Comparison of ENCODE assay signal across 24 mouse cellular contexts in the genomic region with DNA sequence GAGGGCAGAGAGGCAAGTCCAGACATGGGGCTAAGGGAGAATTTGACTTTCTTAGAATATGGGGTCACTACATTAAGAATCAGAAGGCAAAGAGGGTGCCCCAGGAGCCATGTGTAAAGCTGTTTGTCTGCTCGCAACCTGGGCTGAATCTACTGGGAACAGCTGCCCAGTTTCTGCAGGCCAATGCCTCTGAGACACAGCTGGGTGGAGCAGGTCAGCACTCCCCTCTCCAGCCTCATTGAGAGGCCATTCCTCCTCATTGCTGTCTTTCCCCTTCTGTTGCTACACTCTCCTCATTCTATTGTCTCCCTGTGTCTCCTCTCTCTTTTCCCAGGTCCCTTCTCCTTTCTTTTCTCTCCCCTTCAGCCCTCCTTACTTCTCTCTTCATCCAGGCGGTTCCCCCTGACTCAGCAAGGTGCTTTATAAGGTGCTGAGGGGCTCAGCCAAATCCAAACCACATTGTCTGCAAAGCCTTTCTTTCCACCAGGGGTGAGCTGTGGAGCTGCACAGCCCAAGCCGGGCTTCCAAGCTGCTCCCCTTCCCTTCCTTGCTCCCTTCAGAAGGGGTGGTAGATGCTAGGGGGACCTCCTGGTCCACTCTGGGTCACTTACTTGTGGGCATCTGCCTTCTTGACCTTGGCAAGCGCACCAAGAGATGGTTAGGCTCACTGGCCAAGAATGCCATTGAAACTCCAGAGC. TPM values are rescaled to one million over a fixed set of nuclear protein-coding genes. Genes with fewer than 3 reads are reported as not detected.
DNase-seq lines count a peak whose midpoint lies in the region; ATAC-seq and TF ChIP-seq lines count a peak whose summit lies in the region.
"Had no signal": no experiment of that assay in that cellular context is flagged by ENCODE, and none has a peak within 500 bp of the region (broad histone marks: within the 10 kb centered on the region; RNA-seq: fewer than 3 reads in every experiment).

No protein-coding gene starts in this region.

- no peak overlapping the region for H3K9ac ChIP-seq in forebrain, embryonic 12.5 days
- H3K9ac ChIP-seq in kidney, postnatal 0 days (ENCODE audit: low read depth, low read length): no peak overlapping the region
- no peak overlapping the region for H3K9ac ChIP-seq in kidney, embryonic 14.5 days (ENCODE audit: low read depth, low read length)
- no peak overlapping the region for H3K9ac ChIP-seq in embryonic facial prominence, embryonic 15.5 days
- H3K9ac ChIP-seq in limb, embryonic 14.5 days (ENCODE audit: low read depth, low read length, severe bottlenecking): no peak overlapping the region
- H3K9ac ChIP-seq: lung, embryonic 15.5 days; midbrain, embryonic 15.5 days had no signal

- no peak for ATAC-seq in forebrain, embryonic 12.5 days (ENCODE audit: low FRiP score)
- ATAC-seq in kidney, postnatal 0 days (replicated peaks; ENCODE audit: low FRiP score, low read depth): no peak
- no peak for ATAC-seq in kidney, embryonic 14.5 days (ENCODE audit: low FRiP score, low TSS enrichment)
- ATAC-seq in embryonic facial prominence, embryonic 15.5 days (ENCODE audit: insufficient number of reproducible peaks, low FRiP score, low TSS enrichment, low read depth): no peak
- ATAC-seq in limb, embryonic 14.5 days (ENCODE audit: low FRiP score, low read depth): no peak
- ATAC-seq: activated CD4-positive, CD25-positive, alpha-beta regulatory T cell, adult 4 months; hindbrain, postnatal 0 days; midbrain, embryonic 15.5 days had no signal

- 17% methylated on average over 4 of the region's 4 CpGs for WGBS in forebrain, embryonic 10.5 days
- 18% methylated on average over 4 of the region's 4 CpGs for WGBS in forebrain, embryonic 12.5 days
- 50% methylated on average over 4 of the region's 4 CpGs for WGBS in kidney, postnatal 0 days
- WGBS in kidney, embryonic 14.5 days: 45% methylated on average over 4 of the region's 4 CpGs
- 29% methylated on average over 4 of the region's 4 CpGs for WGBS in embryonic facial prominence, embryonic 15.5 days
- 23% methylated on average over 4 of the region's 4 CpGs for WGBS in limb, embryonic 14.5 days

- peaks cover 84% of the 10 kb centered on the region for H3K27me3 ChIP-seq in forebrain, embryonic 10.5 days (ENCODE audit: poor library complexity, severe bottlenecking)
- H3K27me3 ChIP-seq in forebrain, embryonic 12.5 days: peaks cover 66% of the 10 kb centered on the region
- no peaks in the 10 kb centered on the region for H3K27me3 ChIP-seq in kidney, postnatal 0 days (ENCODE audit: insufficient read depth, low read length)
- no peaks in the 10 kb centered on the region for H3K27me3 ChIP-seq in kidney, embryonic 14.5 days (ENCODE audit: control insufficient read depth, insufficient read depth, low read length)
- H3K27me3 ChIP-seq in embryonic facial prominence, embryonic 15.5 days: no peaks in the 10 kb centered on the region
- H3K27me3 ChIP-seq in limb, embryonic 14.5 days (ENCODE audit: control insufficient read depth, insufficient read depth, low read length): no peaks in the 10 kb centered on the region
- H3K27me3 ChIP-seq: lung, embryonic 15.5 days; Patski had no signal

- no peak overlapping the region for H3K4me3 ChIP-seq in forebrain, embryonic 10.5 days
- no peak overlapping the region for H3K4me3 ChIP-seq in forebrain, embryonic 12.5 days (replicated peaks)
- no peak overlapping the region for H3K4me3 ChIP-seq in kidney, postnatal 0 days (replicated peaks; ENCODE audit: low read depth, low read length)
- no peak overlapping the region for H3K4me3 ChIP-seq in kidney, embryonic 14.5 days (ENCODE audit: low read length)
- H3K4me3 ChIP-seq in embryonic facial prominence, embryonic 15.5 days (replicated peaks): no peak overlapping the region
- H3K4me3 ChIP-seq in limb, embryonic 14.5 days (replicated peaks; ENCODE audit: low read length): no peak overlapping the region
- H3K4me3 ChIP-seq: left cerebral cortex, adult 2 months; lung, embryonic 15.5 days; midbrain, embryonic 15.5 days had no signal

- TF ChIP-seq POLR2A in limb, embryonic 14.5 days (IDR thresholded peaks at IDR 0.05; ENCODE audit: borderline replicate concordance, extremely low read depth, insufficient read depth, insufficient read length): no peak

- no peaks in the 10 kb centered on the region for H3K36me3 ChIP-seq in forebrain, embryonic 10.5 days (replicated peaks)
- H3K36me3 ChIP-seq in forebrain, embryonic 12.5 days (replicated peaks): no peaks in the 10 kb centered on the region
- H3K36me3 ChIP-seq in kidney, postnatal 0 days (ENCODE audit: insufficient read depth, low read length): no peaks in the 10 kb centered on the region
- no peaks in the 10 kb centered on the region for H3K36me3 ChIP-seq in kidney, embryonic 14.5 days (ENCODE audit: control insufficient read depth, insufficient read depth, low read length)
- no peaks in the 10 kb centered on the region for H3K36me3 ChIP-seq in embryonic facial prominence, embryonic 15.5 days
- no peaks in the 10 kb centered on the region for H3K36me3 ChIP-seq in limb, embryonic 14.5 days (ENCODE audit: control insufficient read depth, insufficient read depth, low read length)
- H3K36me3 ChIP-seq: lung, embryonic 15.5 days; midbrain, embryonic 15.5 days had no signal

- H3K4me1 ChIP-seq in forebrain, embryonic 10.5 days: peaks cover 58% of the 10 kb centered on the region
- peaks cover 48% of the 10 kb centered on the region for H3K4me1 ChIP-seq in forebrain, embryonic 12.5 days
- H3K4me1 ChIP-seq in kidney, postnatal 0 days (replicated peaks; ENCODE audit: insufficient read depth, low read length): peaks cover 26% of the 10 kb centered on the region
- H3K4me1 ChIP-seq in kidney, embryonic 14.5 days (ENCODE audit: control insufficient read depth, insufficient read depth, low read length): peaks cover 43% of the 10 kb centered on the region
- peaks cover 47% of the 10 kb centered on the region for H3K4me1 ChIP-seq in embryonic facial prominence, embryonic 15.5 days
- peaks cover 35% of the 10 kb centered on the region for H3K4me1 ChIP-seq in limb, embryonic 14.5 days (ENCODE audit: control insufficient read depth, insufficient read depth, low read length)

- TF ChIP-seq CTCF in kidney, postnatal 0 days (IDR thresholded peaks at IDR 0.05; ENCODE audit: low read depth): no peak; the same call in 1 of the 2 replicates

- H3K27ac ChIP-seq in forebrain, embryonic 10.5 days: peak overlapping the region; percentile 25
- H3K27ac ChIP-seq in forebrain, embryonic 12.5 days: no peak overlapping the region
- peak overlapping the region; percentile 28; the same call in 1 of the 2 replicates for H3K27ac ChIP-seq in kidney, postnatal 0 days
- H3K27ac ChIP-seq in kidney, embryonic 14.5 days (ENCODE audit: low read depth, low read length): no peak overlapping the region
- peak overlapping the region; percentile 12; the same call in 1 of the 2 replicates for H3K27ac ChIP-seq in embryonic facial prominence, embryonic 15.5 days (replicated peaks)
- H3K27ac ChIP-seq in limb, embryonic 14.5 days (replicated peaks; ENCODE audit: low read depth, low read length): peak overlapping the region; percentile 67; the same call in 1 of the 2 replicates
- H3K27ac ChIP-seq: hindbrain, postnatal 0 days; left cerebral cortex, adult 2 months; lung, embryonic 15.5 days; midbrain, embryonic 15.5 days had no signal

- DNase-seq in forebrain, embryonic 10.5 days (ENCODE audit: extremely low spot score, low spot score): no peak
- no peak for DNase-seq in kidney, postnatal 0 days (ENCODE audit: low spot score)
- DNase-seq in limb, embryonic 14.5 days (ENCODE audit: low spot score): no peak
- no peak for DNase-seq in heart, adult 9 months (ENCODE audit: low spot score in 2 of 2)
- DNase-seq in cerebellum, postnatal 4 days (ENCODE audit: low spot score in 2 of 2): no peak
- DNase-seq: adrenal gland, postnatal 36 days; cerebellum, adult 9-11 months; gastrocnemius, postnatal 14 days; heart, postnatal 14 days; kidney, adult 9 months; right cerebral cortex, adult 18-20 months had no signal

- H3K4me2 ChIP-seq in forebrain, embryonic 12.5 days: no peak overlapping the region; the same call in 1 of the 2 replicates
- H3K4me2 ChIP-seq in kidney, postnatal 0 days (ENCODE audit: low read length): peak overlapping the region; percentile 13; the same call in 1 of the 2 replicates
- no peak overlapping the region for H3K4me2 ChIP-seq in kidney, embryonic 14.5 days (replicated peaks; ENCODE audit: low read depth, low read length)
- no peak overlapping the region for H3K4me2 ChIP-seq in embryonic facial prominence, embryonic 15.5 days (replicated peaks)
- H3K4me2 ChIP-seq in limb, embryonic 14.5 days (replicated peaks; ENCODE audit: low read depth, low read length, severe bottlenecking): peak overlapping the region; percentile 10; the same call in 1 of the 2 replicates
- H3K4me2 ChIP-seq: heart, embryonic 11.5 days; lung, embryonic 15.5 days; midbrain, embryonic 15.5 days had no signal

- H3K9me3 ChIP-seq in forebrain, embryonic 10.5 days: no peaks in the 10 kb centered on the region
- no peaks in the 10 kb centered on the region for H3K9me3 ChIP-seq in forebrain, embryonic 12.5 days
- no peaks in the 10 kb centered on the region for H3K9me3 ChIP-seq in kidney, postnatal 0 days (replicated peaks; ENCODE audit: low read length)
- H3K9me3 ChIP-seq in kidney, embryonic 14.5 days (ENCODE audit: control insufficient read depth, low read length): no peaks in the 10 kb centered on the region
- H3K9me3 ChIP-seq in embryonic facial prominence, embryonic 15.5 days (replicated peaks): no peaks in the 10 kb centered on the region
- H3K9me3 ChIP-seq in limb, embryonic 14.5 days (ENCODE audit: control insufficient read depth, low read length): no peaks in the 10 kb centered on the region
- H3K9me3 ChIP-seq: lung, embryonic 15.5 days; midbrain, embryonic 15.5 days had no signal

RNA-seq across cellular contexts. Expression of gene Clcf1, which starts 2.0 kb away (rescaled TPM):
- 0.86 and 1.1 TPM in 2 replicates for polyA plus RNA-seq in forebrain, embryonic 10.5 days (2016; fragmentation: Nextera tagmentation; extraction: Ambion mirVana)
- polyA plus RNA-seq in forebrain, embryonic 12.5 days (2016; fragmentation: Nextera tagmentation; extraction: Ambion mirVana): 0.85 and 1.2 TPM in 2 replicates
- polyA plus RNA-seq in kidney, postnatal 0 days (2015; fragmentation: Nextera tagmentation; extraction: Ambion mirVana): 6.5 and 6.7 TPM in 2 replicates
- polyA plus RNA-seq in kidney, embryonic 14.5 days (2014; fragmentation: Nextera tagmentation; extraction: Ambion mirVana): 5.7 and 5.9 TPM in 2 replicates
- 10.1 and 10.2 TPM in 2 replicates for polyA plus RNA-seq in embryonic facial prominence, embryonic 15.5 days (2015; fragmentation: Nextera tagmentation; extraction: Ambion mirVana)
- 42.8 and 61.2 TPM in 2 replicates for polyA plus RNA-seq in limb, embryonic 14.5 days (2012; rRNA removed)
- 7.7 and 8.7 TPM in 2 replicates for polyA plus RNA-seq in limb, embryonic 14.5 days (2014; fragmentation: Nextera tagmentation; extraction: Ambion mirVana)

RNA-seq across cellular contexts. Expression of gene AC109138.7, which starts 2.1 kb away (rescaled TPM):
- polyA plus RNA-seq in forebrain, embryonic 10.5 days (2016; fragmentation: Nextera tagmentation; extraction: Ambion mirVana): not detected in 2 replicates
- not detected in 2 replicates for polyA plus RNA-seq in forebrain, embryonic 12.5 days (2016; fragmentation: Nextera tagmentation; extraction: Ambion mirVana)
- polyA plus RNA-seq in kidney, postnatal 0 days (2015; fragmentation: Nextera tagmentation; extraction: Ambion mirVana): not detected in 2 replicates
- not detected in 2 replicates for polyA plus RNA-seq in kidney, embryonic 14.5 days (2014; fragmentation: Nextera tagmentation; extraction: Ambion mirVana)
- polyA plus RNA-seq in embryonic facial prominence, embryonic 15.5 days (2015; fragmentation: Nextera tagmentation; extraction: Ambion mirVana): not detected in 2 replicates
- 0.83 and 1.0 TPM in 2 replicates for polyA plus RNA-seq in limb, embryonic 14.5 days (2012; rRNA removed)
- polyA plus RNA-seq in limb, embryonic 14.5 days (2014; fragmentation: Nextera tagmentation; extraction: Ambion mirVana): not detected in 2 replicates
- polyA plus RNA-seq: activated CD4-positive, CD25-positive, alpha-beta regulatory T cell, adult 4 months; heart, embryonic 11.5 days; hindbrain, postnatal 0 days; liver, adult 2 months; lung, embryonic 15.5 days; midbrain, embryonic 15.5 days; small intestine, adult 2 months; thymus, postnatal 0 days had no signal

RNA-seq across cellular contexts. Expression of gene Rad9a, which starts 10.6 kb away (rescaled TPM):
- 57.4 and 67.1 TPM in 2 replicates for polyA plus RNA-seq in forebrain, embryonic 10.5 days (2016; fragmentation: Nextera tagmentation; extraction: Ambion mirVana)
- 38.8 and 42.2 TPM in 2 replicates for polyA plus RNA-seq in forebrain, embryonic 12.5 days (2016; fragmentation: Nextera tagmentation; extraction: Ambion mirVana)
- polyA plus RNA-seq in kidney, postnatal 0 days (2015; fragmentation: Nextera tagmentation; extraction: Ambion mirVana): 22.8 and 25.7 TPM in 2 replicates
- polyA plus RNA-seq in kidney, embryonic 14.5 days (2014; fragmentation: Nextera tagmentation; extraction: Ambion mirVana): 34.7 and 39.5 TPM in 2 replicates
- polyA plus RNA-seq in embryonic facial prominence, embryonic 15.5 days (2015; fragmentation: Nextera tagmentation; extraction: Ambion mirVana): 33.6 and 35.0 TPM in 2 replicates
- polyA plus RNA-seq in limb, embryonic 14.5 days (2012; rRNA removed): 57.5 and 75.5 TPM in 2 replicates
- polyA plus RNA-seq in limb, embryonic 14.5 days (2014; fragmentation: Nextera tagmentation; extraction: Ambion mirVana): 33.3 and 38.0 TPM in 2 replicates

RNA-seq across cellular contexts. Expression of gene Pold4, which starts 19.7 kb away (rescaled TPM):
- 10.4 and 10.6 TPM in 2 replicates for polyA plus RNA-seq in forebrain, embryonic 10.5 days (2016; fragmentation: Nextera tagmentation; extraction: Ambion mirVana)
- 11.7 and 13.1 TPM in 2 replicates for polyA plus RNA-seq in forebrain, embryonic 12.5 days (2016; fragmentation: Nextera tagmentation; extraction: Ambion mirVana)
- polyA plus RNA-seq in kidney, postnatal 0 days (2015; fragmentation: Nextera tagmentation; extraction: Ambion mirVana): 40.9 and 43.6 TPM in 2 replicates
- polyA plus RNA-seq in kidney, embryonic 14.5 days (2014; fragmentation: Nextera tagmentation; extraction: Ambion mirVana): 26.4 and 28.2 TPM in 2 replicates
- 33.5 and 34.0 TPM in 2 replicates for polyA plus RNA-seq in embryonic facial prominence, embryonic 15.5 days (2015; fragmentation: Nextera tagmentation; extraction: Ambion mirVana)
- 48.0 and 50.7 TPM in 2 replicates for polyA plus RNA-seq in limb, embryonic 14.5 days (2012; rRNA removed)
- 26.5 and 28.4 TPM in 2 replicates for polyA plus RNA-seq in limb, embryonic 14.5 days (2014; fragmentation: Nextera tagmentation; extraction: Ambion mirVana)

RNA-seq across cellular contexts. Expression of gene Ppp1ca, which starts 20.2 kb away (rescaled TPM):
- polyA plus RNA-seq in forebrain, embryonic 10.5 days (2016; fragmentation: Nextera tagmentation; extraction: Ambion mirVana): 998 and 1,002 TPM in 2 replicates
- polyA plus RNA-seq in forebrain, embryonic 12.5 days (2016; fragmentation: Nextera tagmentation; extraction: Ambion mirVana): 689 and 709 TPM in 2 replicates
- polyA plus RNA-seq in kidney, postnatal 0 days (2015; fragmentation: Nextera tagmentation; extraction: Ambion mirVana): 804 and 864 TPM in 2 replicates
- polyA plus RNA-seq in kidney, embryonic 14.5 days (2014; fragmentation: Nextera tagmentation; extraction: Ambion mirVana): 987 and 1,041 TPM in 2 replicates
- 745 and 794 TPM in 2 replicates for polyA plus RNA-seq in embryonic facial prominence, embryonic 15.5 days (2015; fragmentation: Nextera tagmentation; extraction: Ambion mirVana)
- 490 and 517 TPM in 2 replicates for polyA plus RNA-seq in limb, embryonic 14.5 days (2012; rRNA removed)
- polyA plus RNA-seq in limb, embryonic 14.5 days (2014; fragmentation: Nextera tagmentation; extraction: Ambion mirVana): 794 and 821 TPM in 2 replicates

Comparison
In these comparisons a context has a peak if more than half of its experiments do, and no peak if none do; other contexts are left out.
1. H3K27ac ChIP-seq: peak in forebrain, embryonic 10.5 days (single experiment), kidney, postnatal 0 days (single experiment), embryonic facial prominence, embryonic 15.5 days (single experiment) and limb, embryonic 14.5 days (single experiment); none in forebrain, embryonic 12.5 days (single experiment) and kidney, embryonic 14.5 days (single experiment).
2. H3K4me2 ChIP-seq: peak in kidney, postnatal 0 days (single experiment) and limb, embryonic 14.5 days (single experiment); none in forebrain, embryonic 12.5 days (single experiment), kidney, embryonic 14.5 days (single experiment) and embryonic facial prominence, embryonic 15.5 days (single experiment).